Mouse (Mus musculus) liver, postnatal 0 days (tissue): ENCODE results near the gene Hoxb8. TPM values are rescaled to one million over a fixed set of nuclear protein-coding genes. Genes with fewer than 3 reads are reported as not detected.

Experiments
- ATAC-seq: fragments of 200-750 bp; cut with Nextera tagmentation; 2 replicates; pipeline ENCODE4 v1.8.0; 2017; ENCODE audit warnings: mild to moderate bottlenecking, moderate library complexity
- DNase-seq: peaks from one replicate; pipeline ENCODE4 v3.0.0-alpha.2; 2016
- H3K27ac ChIP-seq: fragments of 300-500 bp; sonication (generic); 2 replicates; pipeline ENCODE4 v1.5.1; 2014; ENCODE audit warnings: antibody characterized with exemption, moderate library complexity, mild to moderate bottlenecking, low read depth
- H3K27me3 ChIP-seq: fragments of 300-500 bp; sonication (generic); 2 replicates; pipeline ENCODE4 v1.6.1; 2014; ENCODE audit warnings: low read length, control low read depth, mixed read lengths; ENCODE audit not compliant: insufficient read depth
- H3K36me3 ChIP-seq: fragments of 300-500 bp; sonication (generic); replicated peaks from 2 replicates; pipeline ENCODE4 v1.6.1; 2014; ENCODE audit warnings: mild to moderate bottlenecking, control low read depth, low read length, moderate library complexity, mixed read lengths; ENCODE audit not compliant: insufficient read depth
- H3K4me1 ChIP-seq: fragments of 300-500 bp; sonication (generic); 2 replicates; pipeline ENCODE4 v1.6.1; 2014; ENCODE audit warnings: antibody characterized with exemption, mild to moderate bottlenecking, control low read depth; ENCODE audit not compliant: insufficient read depth
- H3K4me2 ChIP-seq: fragments of 300-500 bp; sonication (generic); 2 replicates; pipeline ENCODE4 v1.6.1; 2014; ENCODE audit warnings: low read depth, mild to moderate bottlenecking, low read length, moderate library complexity, mixed read lengths
- H3K4me3 ChIP-seq: fragments of 300-500 bp; sonication (generic); 2 replicates; pipeline ENCODE4 v1.5.1; 2014; ENCODE audit warnings: low read depth, low read length
- H3K9ac ChIP-seq: fragments of 300-500 bp; sonication (generic); replicated peaks from 2 replicates; pipeline ENCODE4 v1.6.1; 2014; ENCODE audit warnings: mild to moderate bottlenecking, moderate library complexity
- H3K9me3 ChIP-seq: fragments of 300-500 bp; sonication (generic); 2 replicates; pipeline ENCODE4 v1.6.1; 2016; ENCODE audit warnings: mild to moderate bottlenecking, control low read depth, low read length, mixed read lengths
- CTCF ChIP-seq: sonication (generic); IDR thresholded peaks from 2 replicates; pipeline ENCODE4 v1.5.1; 2016; ENCODE audit warnings: antibody characterized with exemption, low read depth
- EP300 ChIP-seq: IDR thresholded peaks from 2 replicates; pipeline ENCODE4 v1.6.1; 2016; ENCODE audit warnings: antibody characterized with exemption, low read depth, mild to moderate bottlenecking
- WGBS: fragments of 180-500 bp; shearing (Covaris S2); extraction: QIAGEN DNeasy Blood & Tissue Kit; methylation state at CpG from one replicate; pipeline ENCODE4 v1.1.7; 2014; ENCODE audit not compliant: insufficient replicate concordance; 5-methylcytosine and 5-hydroxymethylcytosine counted together
- polyA plus RNA-seq: library from polyadenylated mRNA; unstranded; fragments of >200 nt; fragmentation: Nextera tagmentation; extraction: Ambion mirVana; gene quantifications from 2 replicates; pipeline ENCODE4 v1.2.1, GENCODE M21; 2015

Hoxb8 gene
- polyA plus RNA-seq, 1 experiment from 2014 or later: not detected

- TF ChIP-seq EP300 (no peak), CTCF (no peak)
- no peaks in the 10 kb centered on the region for H3K4me1 ChIP-seq
- DNase-seq: no peak
- H3K9ac ChIP-seq: no peak overlapping the region
- no peaks in the 10 kb centered on the region for H3K9me3 ChIP-seq
- H3K27ac ChIP-seq: no peak overlapping the region
- no peaks in the 10 kb centered on the region for H3K36me3 ChIP-seq
- no peak overlapping the region for H3K4me2 ChIP-seq
- WGBS: 2% methylated on average over 22 of the region's 22 CpGs
- peaks cover 97% of the 10 kb centered on the region for H3K27me3 ChIP-seq
- no peak overlapping the region for H3K4me3 ChIP-seq
- ATAC-seq: no peak
Observed at GRCm38 (mm10) chr11:96293302-96293921, 11.7 kb downstream of the Hoxb8 start.

DNA sequence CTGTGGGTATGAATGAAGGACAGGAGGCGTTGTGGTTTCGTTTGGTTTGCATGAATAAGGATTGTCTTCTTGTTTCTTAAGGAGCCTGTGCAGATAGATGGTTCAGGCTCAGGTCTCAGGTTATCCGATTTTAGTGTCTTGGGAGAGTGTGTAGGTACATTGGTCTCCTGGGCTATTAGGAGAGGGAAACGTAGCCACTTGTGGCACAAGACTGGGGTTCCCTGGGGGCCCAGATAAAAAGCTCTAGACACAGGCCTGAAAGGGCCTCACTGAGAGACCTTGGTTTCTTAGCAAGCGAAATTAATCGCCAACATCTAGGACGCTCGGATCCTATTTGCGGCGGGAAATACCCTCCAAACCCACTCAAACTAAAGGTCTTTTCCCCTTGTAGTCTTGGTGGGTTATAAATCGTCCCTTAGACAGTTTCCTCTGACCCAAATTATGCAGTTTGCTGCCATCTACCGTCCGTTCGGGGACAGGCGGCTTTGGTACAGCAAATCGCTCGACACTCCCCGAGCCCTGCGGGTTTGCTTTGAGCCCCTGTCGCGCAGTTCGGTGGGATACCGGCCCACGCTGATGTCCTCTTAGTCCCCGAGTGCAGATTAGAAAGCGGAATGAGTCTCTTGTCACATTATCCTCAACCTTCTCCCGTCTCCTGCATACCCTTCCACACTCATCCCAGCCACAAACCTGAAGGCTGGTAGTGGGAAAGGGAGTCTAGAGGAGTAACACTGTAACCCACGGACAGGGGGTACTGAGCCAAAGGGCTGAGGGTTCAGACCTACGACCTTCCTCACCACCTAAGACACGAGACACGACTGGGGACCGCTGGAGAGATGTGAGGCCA lies 12.8 kb downstream of the Hoxb8 start:
- peaks cover 98% of the 10 kb centered on the region for H3K27me3 ChIP-seq
- H3K27ac ChIP-seq: no peak overlapping the region
- no peaks in the 10 kb centered on the region for H3K9me3 ChIP-seq
- no peak overlapping the region for H3K4me3 ChIP-seq
- WGBS: under 1% methylated on average over 32 of the region's 32 CpGs
- TF ChIP-seq CTCF: peak; percentile 71
- no peak for TF ChIP-seq EP300
- ATAC-seq (no peak), DNase-seq (peak; percentile 75)
- H3K4me2 ChIP-seq: no peak overlapping the region
- H3K36me3 ChIP-seq: no peaks in the 10 kb centered on the region
- H3K4me1 ChIP-seq: no peaks in the 10 kb centered on the region
- no peak overlapping the region for H3K9ac ChIP-seq

GRCm38 (mm10) chr11:96295092-96295835 lies 13.6 kb downstream of the Hoxb8 start:
- no peak overlapping the region for H3K4me3 ChIP-seq
- no peak for TF ChIP-seq CTCF
- no peak for TF ChIP-seq EP300
- peaks cover 98% of the 10 kb centered on the region for H3K27me3 ChIP-seq
- H3K36me3 ChIP-seq: no peaks in the 10 kb centered on the region
- H3K27ac ChIP-seq: no peak overlapping the region
- no peaks in the 10 kb centered on the region for H3K9me3 ChIP-seq
- H3K9ac ChIP-seq: no peak overlapping the region
- H3K4me2 ChIP-seq: no peak overlapping the region
- WGBS: under 1% methylated on average over 29 of the region's 30 CpGs
- ATAC-seq: no peak
- no peaks in the 10 kb centered on the region for H3K4me1 ChIP-seq
- no peak for DNase-seq

DNA sequence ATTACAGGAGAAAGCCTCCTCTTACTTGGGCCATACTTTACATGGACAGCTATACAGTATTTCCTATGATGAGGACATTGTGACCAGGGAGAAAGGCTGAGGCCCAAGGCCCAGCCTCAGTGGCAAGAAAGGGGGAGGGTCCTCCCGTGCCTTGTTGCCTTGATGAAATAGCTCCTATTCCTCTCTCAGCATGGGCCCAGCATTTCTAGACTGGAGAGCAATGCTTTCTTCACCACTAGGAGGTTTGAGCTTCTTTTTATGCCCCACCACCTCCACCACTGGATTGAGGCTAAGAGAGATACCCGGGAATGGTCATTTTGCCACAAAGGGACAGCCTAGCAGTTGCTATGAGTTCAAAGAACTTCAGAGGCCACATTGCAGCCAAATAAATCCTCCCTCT lies 15.3 kb downstream of the Hoxb8 start:
- TF ChIP-seq CTCF (no peak), EP300 (no peak)
- no peak overlapping the region for H3K27ac ChIP-seq
- H3K4me3 ChIP-seq: no peak overlapping the region
- DNase-seq (no peak), ATAC-seq (no peak)
- WGBS: 20% methylated on average over 2 of the region's 2 CpGs
- no peaks in the 10 kb centered on the region for H3K9me3 ChIP-seq
- H3K27me3 ChIP-seq: peaks cover 100% of the 10 kb centered on the region
- no peak overlapping the region for H3K9ac ChIP-seq
- no peaks in the 10 kb centered on the region for H3K4me1 ChIP-seq
- no peak overlapping the region for H3K4me2 ChIP-seq
- no peaks in the 10 kb centered on the region for H3K36me3 ChIP-seq

GRCm38 (mm10) chr11:96297428-96297827 lies 15.7 kb downstream of the Hoxb8 start:
- H3K4me2 ChIP-seq: no peak overlapping the region
- H3K4me3 ChIP-seq: no peak overlapping the region
- no peak overlapping the region for H3K9ac ChIP-seq
- H3K36me3 ChIP-seq: no peaks in the 10 kb centered on the region
- no peak overlapping the region for H3K27ac ChIP-seq
- H3K9me3 ChIP-seq: no peaks in the 10 kb centered on the region
- ATAC-seq: no peak
- WGBS: 38% methylated on average over 3 of the region's 3 CpGs
- H3K4me1 ChIP-seq: no peaks in the 10 kb centered on the region
- no peak for DNase-seq
- TF ChIP-seq EP300: no peak
- TF ChIP-seq CTCF: no peak
- H3K27me3 ChIP-seq: peaks cover 100% of the 10 kb centered on the region
